Mouse (Mus musculus): ENCODE results near the gene Slc13a3. TPM values are rescaled to one million over a fixed set of nuclear protein-coding genes. Genes with fewer than 3 reads are reported as not detected.

Gene Slc13a3
- polyA plus RNA-seq, 1 experiment = 0.16 TPM

DNA sequence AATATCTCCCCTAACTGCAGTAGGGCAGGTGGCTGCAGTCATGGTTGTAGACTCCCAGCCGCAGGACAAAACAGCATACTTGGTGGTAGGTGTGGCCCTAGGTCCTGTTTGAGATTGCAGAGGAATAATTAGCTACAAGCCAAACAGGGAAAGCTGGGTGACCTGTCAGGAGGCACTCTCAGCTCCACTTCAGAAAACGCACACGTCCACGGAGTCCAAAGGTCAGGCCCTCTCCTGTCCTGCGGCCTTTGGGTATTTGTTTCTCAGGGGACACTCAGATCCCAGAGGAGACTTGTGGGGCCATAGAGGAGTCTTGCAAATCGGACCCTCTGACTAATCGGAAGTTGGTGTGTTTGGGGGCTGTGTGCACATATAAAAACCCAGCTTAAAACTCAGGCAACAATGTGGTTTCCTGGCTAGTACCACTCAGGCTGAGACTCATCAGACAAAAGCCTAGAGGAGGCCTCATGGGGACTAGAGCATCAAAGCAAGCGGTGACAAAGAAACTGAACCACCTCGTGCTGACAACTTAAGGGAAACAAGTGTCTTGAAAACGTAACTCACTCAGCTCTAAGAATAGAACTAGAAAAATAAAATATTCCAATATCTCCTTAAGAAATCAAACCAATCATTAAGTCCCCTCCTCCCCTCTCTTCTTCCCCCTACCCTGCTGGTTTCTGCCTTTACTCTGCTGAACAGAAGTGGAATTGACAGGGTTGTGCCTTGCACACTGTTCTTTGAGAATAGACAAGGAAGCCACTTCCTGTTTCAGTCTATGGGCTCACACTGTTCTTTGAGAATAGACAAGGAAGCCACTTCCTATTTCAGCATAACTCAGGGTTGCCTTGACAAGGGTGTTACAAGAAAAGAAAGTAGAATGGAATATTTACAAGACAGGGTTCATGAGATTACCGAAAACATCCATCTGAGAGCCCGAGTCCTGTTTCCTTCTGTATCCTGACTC is 20.0 kb downstream of the Slc13a3 start:
- Histone ChIP-seq H3K4me1 (ENCODE audit: control insufficient read depth, insufficient read depth, low read length) (no peaks in the 10 kb centered on the region), H3K4me3 (ENCODE audit: insufficient read depth, low read length) (no peak overlapping the region), H3K27ac (ENCODE audit: insufficient read depth, low read length) (no peak overlapping the region)
- no peak for TF ChIP-seq CTCF (IDR thresholded peaks at IDR 0.05; ENCODE audit: borderline replicate concordance, insufficient read depth, low read length)
- no peak for TF ChIP-seq POLR2A (IDR thresholded peaks at IDR 0.05; ENCODE audit: low read depth, low read length)

DNA sequence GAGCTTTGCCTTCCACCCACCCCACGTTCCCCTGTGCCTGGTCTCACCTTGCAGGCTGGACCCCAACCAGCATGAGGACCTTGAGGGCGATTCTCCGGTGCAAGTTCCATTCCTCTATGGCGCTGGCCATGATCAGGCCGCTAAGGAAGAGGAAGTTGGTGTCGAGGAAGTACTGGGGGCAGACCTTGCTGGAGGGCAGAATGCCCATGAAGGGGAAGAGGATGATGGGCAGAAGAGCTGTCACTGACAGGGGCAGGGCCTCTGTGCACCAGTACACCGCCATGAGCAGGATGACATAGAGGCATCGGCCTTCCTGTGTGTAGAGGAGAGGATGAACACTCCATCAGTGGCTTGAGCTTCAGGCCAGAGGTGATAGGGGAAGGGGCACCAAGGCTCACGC is 24.6 kb downstream of the Slc13a3 start:
- Histone ChIP-seq H3K4me3 (ENCODE audit: insufficient read depth, low read length) (no peak overlapping the region), H3K4me1 (ENCODE audit: control insufficient read depth, insufficient read depth, low read length) (no peaks in the 10 kb centered on the region), H3K27ac (ENCODE audit: insufficient read depth, low read length) (no peak overlapping the region)
- TF ChIP-seq CTCF (IDR thresholded peaks at IDR 0.05; ENCODE audit: borderline replicate concordance, insufficient read depth, low read length) = no peak
- TF ChIP-seq POLR2A (IDR thresholded peaks at IDR 0.05; ENCODE audit: low read depth, low read length) = no peak

DNA sequence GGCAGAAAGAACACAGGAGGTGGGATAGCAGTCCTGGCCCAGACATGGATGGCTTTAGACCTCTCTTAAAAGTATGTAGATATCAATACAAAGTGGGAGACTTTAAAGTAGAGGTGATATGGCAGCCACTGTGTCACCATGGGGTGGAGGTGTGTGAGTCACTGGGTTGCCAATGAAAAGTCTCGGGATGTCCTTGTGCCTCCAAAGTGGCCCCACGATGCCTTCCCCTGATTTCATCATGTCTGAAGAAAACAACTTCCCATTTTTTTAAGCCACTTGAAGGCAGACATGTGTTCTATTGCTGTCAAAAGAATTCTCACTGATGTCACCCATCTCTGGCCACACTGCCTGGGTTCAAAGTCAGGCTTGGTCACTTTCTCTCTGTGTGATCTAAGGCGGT is 28.2 kb downstream of the Slc13a3 start:
- TF ChIP-seq CTCF (IDR thresholded peaks at IDR 0.05; ENCODE audit: borderline replicate concordance, insufficient read depth, low read length) = no peak
- TF ChIP-seq POLR2A (IDR thresholded peaks at IDR 0.05; ENCODE audit: low read depth, low read length) = no peak
- no peak overlapping the region for H3K4me3 ChIP-seq (ENCODE audit: insufficient read depth, low read length)
- no peak overlapping the region for H3K27ac ChIP-seq (ENCODE audit: insufficient read depth, low read length)
- H3K4me1 ChIP-seq (ENCODE audit: control insufficient read depth, insufficient read depth, low read length) = no peaks in the 10 kb centered on the region

DNA sequence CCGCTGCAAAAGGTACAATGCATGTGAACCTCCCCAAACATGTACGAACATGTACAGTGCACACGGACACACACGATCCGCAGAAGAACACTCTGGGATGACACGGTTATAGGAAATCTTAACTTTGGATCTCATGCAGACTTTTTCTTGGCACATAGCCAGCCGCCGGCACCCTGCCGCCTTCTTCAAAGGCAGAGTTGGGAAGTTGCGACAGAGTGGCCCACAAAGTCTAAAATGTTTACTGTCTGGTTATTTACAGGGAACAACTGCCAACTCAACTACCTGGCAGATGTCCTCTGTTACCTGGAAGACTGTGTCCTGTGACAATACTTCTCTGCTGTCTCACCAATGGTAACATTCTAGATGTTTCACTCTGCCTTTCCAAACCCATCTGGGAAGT is 30.0 kb downstream of the Slc13a3 start:
- no peak overlapping the region for H3K27ac ChIP-seq (ENCODE audit: insufficient read depth, low read length)
- no peak overlapping the region for H3K4me3 ChIP-seq (ENCODE audit: insufficient read depth, low read length)
- TF ChIP-seq CTCF (IDR thresholded peaks at IDR 0.05; ENCODE audit: borderline replicate concordance, insufficient read depth, low read length) (no peak), POLR2A (IDR thresholded peaks at IDR 0.05; ENCODE audit: low read depth, low read length) (no peak)
- no peaks in the 10 kb centered on the region for H3K4me1 ChIP-seq (ENCODE audit: control insufficient read depth, insufficient read depth, low read length)

DNA sequence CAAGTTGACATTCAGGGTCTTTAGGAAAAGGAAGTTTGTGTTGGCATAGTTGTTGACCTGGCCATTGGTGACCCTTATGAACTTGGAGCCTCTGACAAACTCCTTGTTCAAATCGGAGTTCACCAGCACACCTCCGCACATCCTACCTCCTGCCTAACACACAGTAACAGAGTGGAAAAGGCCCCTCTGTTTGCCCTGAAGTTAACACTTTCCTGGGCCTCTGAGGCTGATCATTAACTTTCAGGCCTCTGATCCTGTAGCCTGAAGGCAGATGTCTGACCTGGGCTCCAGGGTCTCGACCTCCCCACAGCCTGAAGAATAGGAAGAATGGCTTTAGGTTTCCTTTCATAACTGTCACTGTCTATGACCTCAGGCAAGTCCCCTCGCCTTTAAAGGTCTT is 31.4 kb downstream of the Slc13a3 start:
- Histone ChIP-seq H3K27ac (ENCODE audit: insufficient read depth, low read length) (no peak overlapping the region), H3K4me3 (ENCODE audit: insufficient read depth, low read length) (no peak overlapping the region), H3K4me1 (ENCODE audit: control insufficient read depth, insufficient read depth, low read length) (no peaks in the 10 kb centered on the region)
- TF ChIP-seq POLR2A (IDR thresholded peaks at IDR 0.05; ENCODE audit: low read depth, low read length) (no peak), CTCF (IDR thresholded peaks at IDR 0.05; ENCODE audit: borderline replicate concordance, insufficient read depth, low read length) (no peak)

DNA sequence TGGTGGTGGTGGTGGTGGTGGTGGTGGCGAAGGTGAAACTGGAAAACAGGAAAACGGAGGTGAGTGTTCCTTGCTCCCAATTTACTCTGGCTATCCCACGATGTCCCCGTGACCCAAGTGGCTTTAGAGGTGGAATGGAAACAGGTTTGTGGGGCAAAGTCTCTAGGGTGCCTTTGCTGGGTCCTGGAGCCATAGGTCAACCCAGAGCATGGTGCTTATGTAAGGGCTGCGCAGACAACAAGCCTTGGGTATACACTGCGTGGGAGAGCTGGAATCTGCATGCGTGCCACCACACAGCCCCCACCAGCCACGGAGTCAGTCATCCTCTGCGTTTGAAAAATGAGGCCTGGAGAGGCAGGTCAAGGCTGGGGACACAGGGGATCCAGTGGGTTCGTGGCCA is 33.4 kb downstream of the Slc13a3 start:
- Histone ChIP-seq H3K4me1 (ENCODE audit: control insufficient read depth, insufficient read depth, low read length) (no peaks in the 10 kb centered on the region), H3K4me3 (ENCODE audit: insufficient read depth, low read length) (no peak overlapping the region), H3K27ac (ENCODE audit: insufficient read depth, low read length) (no peak overlapping the region)
- TF ChIP-seq CTCF (IDR thresholded peaks at IDR 0.05; ENCODE audit: borderline replicate concordance, insufficient read depth, low read length) (no peak), POLR2A (IDR thresholded peaks at IDR 0.05; ENCODE audit: low read depth, low read length) (no peak)

DNA sequence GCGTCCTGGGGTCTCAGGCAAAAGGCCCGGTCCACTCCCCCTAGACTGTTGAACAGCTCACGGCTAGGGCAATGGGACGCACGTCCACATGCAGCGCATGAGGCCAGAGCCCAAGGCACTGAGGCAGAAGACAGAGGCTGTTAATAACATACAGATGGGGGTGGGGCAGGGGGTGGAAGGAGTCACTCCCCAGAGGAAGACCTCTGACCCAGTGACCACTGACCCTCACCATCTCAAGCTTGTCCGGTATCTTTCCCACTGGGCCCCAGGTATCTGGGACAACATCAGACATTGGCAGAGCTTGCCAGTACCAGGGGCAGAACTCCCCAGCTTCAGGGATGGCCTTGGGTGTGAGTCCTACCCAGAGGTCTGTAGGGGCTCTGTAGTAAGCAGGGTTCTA is 34.1 kb downstream of the Slc13a3 start:
- TF ChIP-seq POLR2A (IDR thresholded peaks at IDR 0.05; ENCODE audit: low read depth, low read length) = no peak
- no peak for TF ChIP-seq CTCF (IDR thresholded peaks at IDR 0.05; ENCODE audit: borderline replicate concordance, insufficient read depth, low read length)
- Histone ChIP-seq H3K4me1 (ENCODE audit: control insufficient read depth, insufficient read depth, low read length) (no peaks in the 10 kb centered on the region), H3K4me3 (ENCODE audit: insufficient read depth, low read length) (no peak overlapping the region), H3K27ac (ENCODE audit: insufficient read depth, low read length) (no peak overlapping the region)

DNA sequence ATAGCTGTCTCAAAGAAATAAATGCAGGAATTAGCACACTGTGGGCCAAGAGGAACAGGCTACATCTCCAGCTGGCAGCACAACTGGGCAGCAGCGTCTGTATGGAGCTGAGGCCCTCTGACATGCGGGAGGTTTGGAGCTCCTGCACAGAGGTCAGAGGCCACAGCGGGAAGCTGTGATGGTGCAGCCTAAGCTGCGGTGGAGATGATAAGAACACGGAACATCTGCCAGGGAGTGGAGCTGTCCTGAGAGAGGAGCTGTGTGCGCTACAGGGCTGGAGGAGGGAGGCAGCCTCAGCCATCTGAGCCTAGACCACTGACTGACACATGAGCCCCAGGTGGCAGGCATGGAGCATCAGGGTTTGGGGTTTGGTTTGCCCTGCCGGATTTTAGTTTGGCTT is 44.3 kb downstream of the Slc13a3 start:
- Histone ChIP-seq H3K4me3 (ENCODE audit: insufficient read depth, low read length) (no peak overlapping the region), H3K27ac (ENCODE audit: insufficient read depth, low read length) (no peak overlapping the region), H3K4me1 (ENCODE audit: control insufficient read depth, insufficient read depth, low read length) (no peaks in the 10 kb centered on the region)
- TF ChIP-seq POLR2A (IDR thresholded peaks at IDR 0.05; ENCODE audit: low read depth, low read length) (no peak), CTCF (IDR thresholded peaks at IDR 0.05; ENCODE audit: borderline replicate concordance, insufficient read depth, low read length) (no peak)

DNA sequence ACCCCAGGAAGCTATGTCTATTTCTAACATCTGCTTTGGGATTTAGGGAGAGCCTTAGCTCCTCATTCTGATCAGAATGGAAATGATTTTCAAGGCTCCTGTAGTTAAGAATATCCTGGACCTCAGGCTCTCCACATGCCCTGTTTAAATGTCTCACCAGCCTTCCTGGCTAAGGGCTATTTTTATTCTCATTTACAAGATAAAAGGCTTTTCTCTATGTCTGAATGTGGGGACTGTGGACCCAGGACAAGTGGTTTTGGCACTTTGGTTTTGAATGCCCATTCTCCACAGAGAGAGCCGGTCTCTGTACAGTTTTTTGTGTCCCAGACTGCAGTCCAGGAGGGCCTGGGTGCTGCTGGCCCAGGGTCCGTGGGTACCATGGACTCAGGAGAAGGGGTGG is 52.8 kb downstream of the Slc13a3 start:
- no peak overlapping the region for H3K4me3 ChIP-seq (ENCODE audit: insufficient read depth, low read length)
- TF ChIP-seq CTCF (IDR thresholded peaks at IDR 0.05; ENCODE audit: borderline replicate concordance, insufficient read depth, low read length) (no peak), POLR2A (IDR thresholded peaks at IDR 0.05; ENCODE audit: low read depth, low read length) (no peak)
- no peak overlapping the region for H3K27ac ChIP-seq (ENCODE audit: insufficient read depth, low read length)
- no peaks in the 10 kb centered on the region for H3K4me1 ChIP-seq (ENCODE audit: control insufficient read depth, insufficient read depth, low read length)

DNA sequence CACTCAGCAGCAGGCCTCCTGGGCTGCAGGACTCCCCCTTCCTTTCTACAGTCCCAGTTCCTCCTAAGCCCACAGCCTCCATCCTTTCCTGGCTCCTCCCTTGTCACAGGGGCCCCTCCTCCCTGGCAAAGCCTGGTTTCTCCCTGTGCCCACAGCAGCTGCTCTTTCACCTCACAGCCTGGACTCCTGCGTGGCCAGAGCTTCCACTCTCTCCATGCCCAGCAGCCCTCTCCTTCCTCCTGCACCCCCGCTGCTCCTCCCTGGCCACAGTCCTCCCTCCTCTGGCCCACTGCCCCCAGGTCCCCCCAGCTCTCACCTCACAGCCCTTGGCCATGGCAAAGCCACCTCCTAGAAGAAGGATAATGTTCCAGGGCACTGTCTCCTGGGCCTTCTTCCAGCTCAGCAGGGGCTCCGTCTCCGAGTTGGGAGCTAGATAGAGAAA is 53.3 kb downstream of the Slc13a3 start:
- Histone ChIP-seq H3K27ac (ENCODE audit: insufficient read depth, low read length) (no peak overlapping the region), H3K4me1 (ENCODE audit: control insufficient read depth, insufficient read depth, low read length) (no peaks in the 10 kb centered on the region), H3K4me3 (ENCODE audit: insufficient read depth, low read length) (no peak overlapping the region)
- no peak for TF ChIP-seq POLR2A (IDR thresholded peaks at IDR 0.05; ENCODE audit: low read depth, low read length)
- no peak for TF ChIP-seq CTCF (IDR thresholded peaks at IDR 0.05; ENCODE audit: borderline replicate concordance, insufficient read depth, low read length)

Measured in embryonic fibroblast, embryonic 13.5 days (primary cell).